Mouse (Mus musculus) v-Abl transformed pro-B cells (cell line): ENCODE measurements around the gene Btbd35f6.
"Not testable (repeated sequence)": the region's sequence is repeated elsewhere in the genome, so short reads cannot be mapped to it uniquely, and the experiment has no call there.

ENCODE experiments used
- in situ Hi-C, 2 experiments: fragments of 400-800 bp; cut with MboI; formaldehyde crosslinking; loops; one replicate each; pipeline ENCODE4 v1.15.1; 2025; ENCODE audit not compliant: unreplicated experiment in 2 of 2

Btbd35f6 gene

DNA sequence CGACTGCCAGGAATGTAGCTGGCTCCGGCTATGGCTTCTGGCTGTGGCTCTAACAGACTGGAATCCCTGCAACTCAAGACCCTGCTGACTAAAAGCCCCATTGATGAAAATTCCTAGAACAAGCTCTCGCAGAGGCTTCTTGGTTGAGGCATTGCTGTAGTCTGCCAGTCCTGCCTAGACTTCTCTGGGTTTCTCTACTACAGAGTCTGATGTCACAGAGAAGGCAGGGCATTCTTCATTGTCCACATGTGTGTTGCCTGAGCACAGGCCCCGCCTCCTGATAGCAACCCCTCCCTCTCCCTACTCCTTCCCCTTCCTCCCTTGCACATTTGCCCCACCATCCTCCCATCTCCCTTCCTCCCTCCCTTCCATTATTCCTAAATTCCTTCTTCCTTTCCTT is at the start of gene Btbd35f6:
Btbd35f6 (minus strand) TSS at position 101 of the 400 bp plus-strand sequence.
- in situ Hi-C loops: not testable (repeated sequence)

DNA sequence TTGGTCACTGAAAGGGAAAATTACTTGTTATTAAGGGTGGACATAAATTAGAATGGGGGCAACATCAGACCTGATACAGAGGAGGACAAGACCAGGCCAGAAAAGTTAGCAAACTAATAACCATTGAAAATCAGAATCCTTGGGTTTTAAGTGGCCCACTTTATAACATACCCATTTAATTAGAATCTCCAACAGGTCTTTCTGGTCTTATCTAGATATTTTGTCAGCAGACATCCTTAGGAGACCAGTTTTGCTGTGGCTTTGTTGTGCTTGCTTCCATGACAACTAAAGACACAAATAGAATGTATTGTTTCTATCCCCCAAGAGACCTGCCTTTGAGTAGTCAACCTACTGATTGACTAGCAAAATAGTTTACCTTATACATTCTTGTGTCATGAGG is 30.4 kb upstream of the Btbd35f6 start, which contains the start of gene Gm21870:
Gm21870 (minus strand) TSS at position 101 of the 400 bp plus-strand sequence.
- in situ Hi-C loops: not testable (repeated sequence)

DNA sequence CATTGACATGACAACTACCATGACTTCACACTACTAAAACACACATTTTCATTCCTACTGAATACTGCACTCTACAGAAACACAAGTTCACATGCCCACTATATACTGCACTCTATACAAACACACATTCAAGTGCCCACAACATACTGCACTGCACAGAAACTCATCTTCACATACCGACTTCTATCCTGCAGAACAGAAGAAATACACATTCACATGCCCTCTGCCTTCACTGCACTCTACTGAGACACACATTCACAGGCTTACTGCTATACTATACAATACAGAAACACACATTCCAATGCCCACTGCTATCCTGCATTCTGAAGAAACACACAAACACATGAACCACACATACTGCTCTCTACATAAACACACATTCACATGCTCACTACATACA is 26.1 kb downstream of the Btbd35f6 start:
- in situ Hi-C loops: not testable (repeated sequence)

DNA sequence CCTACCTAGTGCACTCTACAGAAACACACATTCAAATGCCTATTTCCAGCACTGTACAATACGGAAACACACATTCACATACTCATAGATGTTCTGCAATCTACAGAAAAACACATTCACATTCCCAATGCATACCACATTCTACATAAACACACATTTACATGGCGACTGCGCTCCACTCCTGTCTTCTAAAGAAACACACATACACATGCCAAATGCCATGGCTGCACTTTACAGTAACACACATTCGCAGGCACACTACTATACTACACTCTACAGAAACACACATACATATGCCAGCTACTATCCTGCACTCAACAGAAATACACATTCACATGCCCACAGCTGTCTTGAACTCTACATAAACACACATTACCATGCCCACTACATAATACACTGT is 28.1 kb downstream of the Btbd35f6 start:
- in situ Hi-C loops: not testable (repeated sequence)

DNA sequence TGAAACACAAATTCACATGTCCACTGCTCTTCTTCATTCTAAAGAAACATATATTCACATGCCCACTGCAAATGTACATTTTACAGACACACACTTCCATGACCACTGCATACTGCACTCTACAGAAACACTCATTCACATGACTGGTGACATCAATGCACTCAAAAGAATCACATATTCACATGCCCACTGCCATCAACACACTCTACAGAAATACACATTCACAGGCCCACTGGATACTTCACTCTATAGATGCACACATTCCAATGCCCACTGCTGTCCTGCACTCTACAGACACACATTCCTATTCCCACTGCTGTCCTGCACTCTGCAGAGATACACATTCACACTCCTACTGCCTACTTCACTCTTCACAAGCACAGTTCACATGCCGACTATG is 30.0 kb downstream of the Btbd35f6 start:
- in situ Hi-C loops: not testable (repeated sequence)

DNA sequence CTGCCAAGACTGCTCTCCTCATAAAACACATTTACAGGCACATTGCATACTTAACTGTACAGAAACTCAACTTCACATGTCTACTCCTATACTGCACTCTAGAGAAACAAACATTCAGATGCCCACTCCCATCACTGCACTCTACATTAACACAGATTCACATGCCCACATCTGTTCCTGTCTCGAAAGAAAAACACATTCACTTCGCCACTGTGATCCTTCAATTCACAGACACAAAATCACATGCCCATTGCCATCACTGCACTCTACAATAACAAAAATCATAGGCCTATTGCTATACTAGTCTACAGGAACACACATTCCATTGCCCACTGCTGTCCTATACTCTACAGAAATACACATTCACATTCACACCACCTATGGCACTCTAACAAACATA is 30.9 kb downstream of the Btbd35f6 start:
- in situ Hi-C loops: not testable (repeated sequence)
